Mouse (Mus musculus): ENCODE measurements around the gene Cluh.

DNA sequence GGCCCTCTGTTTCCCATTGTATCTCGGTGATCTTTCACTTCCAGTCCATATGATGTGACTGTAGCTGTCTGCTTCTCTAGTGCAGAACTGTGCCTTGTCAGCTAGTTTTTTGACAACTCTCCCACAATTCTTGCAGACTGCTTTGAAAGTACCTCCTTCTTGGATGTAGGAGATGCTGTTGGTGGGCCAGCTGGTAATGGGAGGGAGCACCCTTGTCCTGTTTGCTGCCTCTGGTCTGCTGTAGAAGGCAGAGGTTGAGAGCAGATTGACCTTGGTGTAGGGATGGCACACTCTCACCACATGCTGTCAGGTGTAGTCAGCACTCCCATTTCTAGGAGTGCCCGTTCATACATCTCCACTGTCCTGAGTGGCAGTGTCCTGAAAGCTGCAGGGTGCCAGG lies 19.7 kb downstream of the Cluh start:
- TF ChIP-seq CTCF (conservative IDR thresholded peaks at IDR 0.05; ENCODE audit: insufficient read depth, insufficient read length, low read depth, low read length) (no peak), POLR2A (IDR thresholded peaks at IDR 0.05; ENCODE audit: low read depth, low read length) (no peak)

All from kidney, adult 2 months (tissue).